Mouse (Mus musculus): ENCODE measurements around the gene Evc. TPM values are rescaled to one million over a fixed set of nuclear protein-coding genes. Genes with fewer than 3 reads are reported as not detected.
A peak's percentile ranks its signal among the peaks of the same experiment; 100 is the strongest.

Evc gene
- polyA plus RNA-seq, 1 experiment from 2014 or later, result 11.2 TPM

GRCm38 (mm10) chr5:37246138-37246910 lies 90.4 kb downstream of the Evc start:
- Histone ChIP-seq H3K27me3 (replicated peaks) (peaks cover 63% of the 10 kb centered on the region), H3K9ac (peak overlapping the region; percentile 26; the same call in 1 of the 2 replicates)
- WGBS, result 2% methylated on average over 36 of the region's 37 CpGs

GRCm38 (mm10) chr5:37245651-37246050 lies 91.0 kb downstream of the Evc start:
- Histone ChIP-seq H3K4me1 (replicated peaks) (peaks cover 15% of the 10 kb centered on the region), H3K4me2 (replicated peaks) (peak overlapping the region; percentile 77), H3K9ac (peak overlapping the region; percentile 26; the same call in 1 of the 2 replicates), H3K4me3 (replicated peaks) (peak overlapping the region; percentile 44), H3K9me3 (no peaks in the 10 kb centered on the region), H3K27ac (no peak overlapping the region), H3K27me3 (replicated peaks) (peaks cover 70% of the 10 kb centered on the region), H3K36me3 (no peaks in the 10 kb centered on the region)
- ATAC-seq, result peak; percentile 48
- WGBS, result under 1% methylated on average over 42 of the region's 42 CpGs

More at GRCm38 (mm10) chr5:37246138-37246910, 90.4 kb downstream of the Evc start:
- ATAC-seq, result peak; percentile 21
- Histone ChIP-seq H3K4me1 (replicated peaks) (peaks cover 15% of the 10 kb centered on the region), H3K36me3 (no peaks in the 10 kb centered on the region), H3K4me3 (replicated peaks) (peak overlapping the region; percentile 44), H3K4me2 (replicated peaks) (peak overlapping the region; percentile 77), H3K9me3 (no peaks in the 10 kb centered on the region), H3K27ac (no peak overlapping the region)

- Histone ChIP-seq H3K4me1 (replicated peaks) (peaks cover 15% of the 10 kb centered on the region), H3K4me3 (replicated peaks) (no peak overlapping the region), H3K9me3 (no peaks in the 10 kb centered on the region), H3K27me3 (replicated peaks) (peaks cover 77% of the 10 kb centered on the region), H3K36me3 (no peaks in the 10 kb centered on the region), H3K27ac (no peak overlapping the region), H3K4me2 (replicated peaks) (peak overlapping the region; percentile 77), H3K9ac (no peak overlapping the region)
- no peak for ATAC-seq
- WGBS, result 32% methylated on average over 9 of the region's 9 CpGs
Observed at GRCm38 (mm10) chr5:37244666-37245242, 91.9 kb downstream of the Evc start.

GRCm38 (mm10) chr5:37244161-37244560 lies 92.5 kb downstream of the Evc start:
- Histone ChIP-seq H3K27ac (no peak overlapping the region), H3K4me2 (replicated peaks) (no peak overlapping the region), H3K27me3 (replicated peaks) (peaks cover 78% of the 10 kb centered on the region), H3K9ac (no peak overlapping the region), H3K4me1 (replicated peaks) (peaks cover 15% of the 10 kb centered on the region), H3K4me3 (replicated peaks) (no peak overlapping the region), H3K9me3 (no peaks in the 10 kb centered on the region), H3K36me3 (no peaks in the 10 kb centered on the region)
- 5% methylated on average over 13 of the region's 13 CpGs for WGBS
- ATAC-seq, result no peak

- Histone ChIP-seq H3K9ac (no peak overlapping the region), H3K36me3 (no peaks in the 10 kb centered on the region), H3K4me3 (replicated peaks) (peak overlapping the region; percentile 1; the same call in 1 of the 2 replicates), H3K4me1 (replicated peaks) (peaks cover 15% of the 10 kb centered on the region), H3K4me2 (replicated peaks) (0 out of 2 replicates have a peak overlapping the region, but pooled peaks have one; percentile 11), H3K27me3 (replicated peaks) (peaks cover 78% of the 10 kb centered on the region), H3K27ac (0 out of 2 replicates have a peak overlapping the region, but pooled peaks have one; percentile 3), H3K9me3 (no peaks in the 10 kb centered on the region)
- ATAC-seq, result no peak
- WGBS, result 2% methylated on average over 19 of the region's 19 CpGs
Observed at GRCm38 (mm10) chr5:37243169-37243886, 93.4 kb downstream of the Evc start.

- Histone ChIP-seq H3K9ac (no peak overlapping the region), H3K4me2 (replicated peaks) (peak overlapping the region; percentile 82), H3K36me3 (no peaks in the 10 kb centered on the region), H3K27ac (no peak overlapping the region), H3K4me3 (replicated peaks) (peak overlapping the region; percentile 38), H3K27me3 (replicated peaks) (peaks cover 74% of the 10 kb centered on the region), H3K4me1 (replicated peaks) (peaks cover 15% of the 10 kb centered on the region), H3K9me3 (no peaks in the 10 kb centered on the region)
- 12% methylated on average over 44 of the region's 44 CpGs for whole genome bisulfite sequencing
- no peak for ATAC-seq
Observed at GRCm38 (mm10) chr5:37242360-37243168, 94.1 kb downstream of the Evc start.

GRCm38 (mm10) chr5:37241651-37242151 lies 95.0 kb downstream of the Evc start, which contains the start of gene Crmp1:
Gene Crmp1 (plus strand): TSS chr5:37241940.
- no peak within 1 kb of the TSS for H3K9ac ChIP-seq
- peaks cover 68% of the 10 kb centered on the region for H3K27me3 ChIP-seq (replicated peaks)
- peak within 1 kb of the TSS; percentile 38 for H3K4me3 ChIP-seq (replicated peaks)
- 1% methylated on average over 47 of the region's 56 CpGs for WGBS
- no peaks in the 10 kb centered on the region for H3K36me3 ChIP-seq
- peak; percentile 80 for ATAC-seq
- H3K4me1 ChIP-seq (replicated peaks), result peaks cover 15% of the 10 kb centered on the region
- H3K4me2 ChIP-seq (replicated peaks), result peak within 1 kb of the TSS; percentile 82
- no peak within 1 kb of the TSS for H3K27ac ChIP-seq
- H3K9me3 ChIP-seq, result no peaks in the 10 kb centered on the region

GRCm38 (mm10) chr5:37241224-37241623 lies 95.5 kb downstream of the Evc start:
- Histone ChIP-seq H3K27ac (no peak overlapping the region), H3K36me3 (no peaks in the 10 kb centered on the region), H3K4me1 (replicated peaks) (peaks cover 14% of the 10 kb centered on the region), H3K4me2 (replicated peaks) (peak overlapping the region; percentile 82), H3K9me3 (no peaks in the 10 kb centered on the region), H3K9ac (no peak overlapping the region), H3K27me3 (replicated peaks) (peaks cover 63% of the 10 kb centered on the region), H3K4me3 (replicated peaks) (peak overlapping the region; percentile 38; the same call in 1 of the 2 replicates)
- ATAC-seq, result 0 out of 2 replicates have a peak, but pooled peaks have one; percentile 2
- 18% methylated on average over 9 of the region's 9 CpGs for WGBS

GRCm38 (mm10) chr5:37240550-37240949 lies 96.1 kb downstream of the Evc start:
- ATAC-seq, result no peak
- WGBS, result 5% methylated on average over 5 of the region's 5 CpGs
- peaks cover 10% of the 10 kb centered on the region for H3K4me1 ChIP-seq (replicated peaks)

More at GRCm38 (mm10) chr5:37240550-37240949, 96.1 kb downstream of the Evc start:
- Histone ChIP-seq H3K27ac (no peak overlapping the region), H3K9me3 (no peaks in the 10 kb centered on the region), H3K36me3 (no peaks in the 10 kb centered on the region), H3K4me3 (replicated peaks) (no peak overlapping the region), H3K4me2 (replicated peaks) (no peak overlapping the region), H3K27me3 (replicated peaks) (peaks cover 56% of the 10 kb centered on the region), H3K9ac (no peak overlapping the region)
